Mouse (Mus musculus) urinary bladder, postnatal 4 days (tissue): ENCODE data around the gene Fam53b.
A peak's percentile ranks its signal among the peaks of the same experiment; 100 is the strongest.

Source experiments
- DNase-seq, 2 experiments: peaks; one replicate each; pipeline ENCODE4 v3.0.0; 2021 to 2022; ENCODE audit warnings: low spot score in 2 of 2

The Fam53b gene

DNA sequence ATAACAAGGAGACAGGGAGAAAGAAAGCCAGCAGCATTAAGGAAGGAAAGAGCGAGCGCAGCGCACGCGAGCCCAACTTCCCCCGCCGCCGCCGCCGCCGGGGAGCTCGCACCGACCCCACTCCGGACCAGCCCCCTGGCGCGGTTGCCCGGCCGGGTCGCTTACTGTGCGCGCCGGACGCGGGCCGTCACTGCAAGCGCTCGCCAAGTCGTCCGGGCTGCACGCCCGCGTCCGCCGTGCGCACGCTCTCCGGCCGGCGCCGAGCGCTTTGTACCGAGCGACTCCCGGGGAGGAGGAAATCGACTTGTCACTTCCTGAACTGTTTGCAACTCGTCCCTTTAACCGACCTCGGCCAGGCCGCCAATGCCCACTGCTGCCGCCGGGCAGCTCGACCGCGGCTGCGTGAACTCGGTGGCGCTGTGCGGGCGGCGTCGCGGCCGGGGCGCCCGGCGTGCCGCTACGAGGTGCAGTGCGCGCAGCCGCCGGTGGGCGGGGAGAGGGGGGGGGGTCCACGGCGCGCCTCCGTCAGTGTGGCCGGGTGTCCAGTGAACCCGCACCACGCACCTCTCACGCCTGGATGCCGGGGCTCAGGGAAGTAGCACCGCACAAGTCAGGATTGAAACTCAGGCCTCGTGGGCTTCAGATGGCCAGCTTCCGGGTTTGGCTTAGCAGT is at the start of gene Fam53b:
TSS of gene Fam53b (minus strand) at position 471 of the 673 bp plus-strand sequence.
- peak in 1 of 2 experiments; percentile 67 for DNase-seq

GRCm38 (mm10) chr7:132859042-132859958 is 45.6 kb upstream of the Fam53b start, which contains the start of gene Abraxas2:
Abraxas2 (plus strand) TSS chr7:132859225.
- peak; percentile 78 to 89 for DNase-seq

- DNase-seq: no peak
Observed at GRCm38 (mm10) chr7:132858043-132858608, 44.4 kb upstream of the Fam53b start.

DNA sequence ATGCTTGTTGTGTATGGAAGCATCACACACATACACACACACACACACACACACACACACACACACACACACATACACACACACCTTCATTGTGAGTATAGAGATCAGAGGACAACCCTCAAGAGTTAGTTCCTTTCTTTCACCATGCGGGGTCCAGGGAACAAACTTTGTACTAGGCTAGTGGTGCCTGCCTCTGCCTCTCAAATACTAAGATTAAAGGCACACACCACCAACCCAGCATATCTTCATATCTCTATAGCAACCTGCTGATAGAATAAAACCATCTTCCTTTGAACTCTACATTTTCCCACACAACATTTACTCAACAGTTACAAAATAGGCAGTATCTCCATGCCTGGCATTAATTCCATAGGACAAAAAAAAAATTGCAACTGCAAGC is 42.4 kb upstream of the Fam53b start:
- no peak for DNase-seq

GRCm38 (mm10) chr7:132853946-132854345 is 40.3 kb upstream of the Fam53b start:
- DNase-seq: no peak

DNA sequence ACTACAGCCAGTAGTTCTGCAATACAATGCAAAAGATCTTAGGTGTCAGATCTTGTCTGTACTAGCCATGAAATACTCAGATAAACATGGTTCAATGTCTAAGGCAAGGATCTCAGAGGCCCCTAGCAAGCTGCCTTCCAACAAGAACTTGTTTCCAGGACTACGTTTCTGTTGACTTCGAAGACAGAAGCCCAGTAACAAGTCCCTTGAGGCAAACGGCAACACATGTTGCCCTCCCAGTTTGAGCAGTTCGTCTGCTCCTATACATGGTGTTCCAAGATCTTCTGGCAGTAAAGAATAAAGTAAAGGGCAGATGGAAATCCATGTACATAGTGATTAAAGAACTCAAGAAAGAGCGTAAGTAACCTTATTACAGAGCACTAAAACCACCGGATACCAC is 39.7 kb upstream of the Fam53b start:
- no peak for DNase-seq

DNA sequence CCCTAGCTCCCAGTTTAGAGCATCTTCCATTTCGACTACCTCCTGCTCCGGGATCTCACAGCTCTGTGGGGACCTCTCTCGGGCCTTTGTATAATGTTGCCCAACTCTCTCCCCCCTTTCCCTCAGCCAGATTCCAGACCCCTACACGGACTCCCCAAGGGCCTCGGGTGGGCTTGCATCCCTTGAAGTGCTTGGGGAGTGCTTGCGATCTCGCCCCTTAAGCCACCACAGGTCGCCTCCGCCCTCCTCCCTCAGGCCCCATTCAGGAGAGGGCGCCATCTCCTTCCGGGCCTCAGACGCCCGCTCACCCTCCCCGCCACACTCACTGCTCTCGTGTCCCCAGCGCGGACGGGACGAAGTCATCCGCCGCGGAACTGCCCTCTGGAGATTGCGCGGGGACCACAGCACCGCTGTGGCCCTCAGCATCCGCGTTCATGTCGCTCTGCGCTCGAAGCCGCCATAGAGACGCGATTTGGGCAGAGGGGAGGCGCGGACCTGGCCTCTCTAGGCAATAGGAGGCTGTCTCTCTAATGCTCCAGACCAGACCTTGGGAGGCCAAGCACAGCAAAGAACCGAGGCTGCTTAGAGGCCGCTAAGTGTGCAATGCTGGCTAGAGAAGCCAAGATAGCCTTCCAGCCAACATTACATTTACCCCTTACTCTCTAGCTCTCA is 38.6 kb upstream of the Fam53b start, which contains the start of gene Eef1akmt2:
TSS of gene Eef1akmt2 (minus strand) at position 501 of the 672 bp plus-strand sequence.
- peak; percentile 78 to 79 for DNase-seq

GRCm38 (mm10) chr7:132843152-132843551 is 29.5 kb upstream of the Fam53b start:
- no peak for DNase-seq

- DNase-seq: no peak
Observed at GRCm38 (mm10) chr7:132842455-132842854, 28.8 kb upstream of the Fam53b start.

DNA sequence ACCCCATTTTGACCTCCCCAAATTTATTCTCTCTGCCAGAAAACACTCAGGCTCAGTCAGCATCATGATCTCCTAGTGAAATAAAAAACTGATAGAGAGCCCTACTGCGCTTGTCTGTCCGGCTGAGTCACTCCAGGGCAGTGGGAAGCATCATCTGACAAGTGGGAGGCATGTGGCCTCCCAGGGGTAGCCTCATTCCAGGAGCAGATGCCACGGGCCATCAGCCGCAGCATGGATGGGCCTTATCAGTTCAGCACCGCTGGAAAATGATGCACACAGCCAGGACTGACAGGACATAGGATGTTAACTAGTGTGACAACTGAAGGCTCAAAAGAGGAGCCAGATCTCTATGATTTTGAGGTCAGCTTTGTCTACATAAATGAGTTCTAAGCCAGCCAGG is 27.6 kb upstream of the Fam53b start:
- no peak for DNase-seq

- DNase-seq: no peak
Observed at GRCm38 (mm10) chr7:132830955-132831354, 17.3 kb upstream of the Fam53b start.

DNA sequence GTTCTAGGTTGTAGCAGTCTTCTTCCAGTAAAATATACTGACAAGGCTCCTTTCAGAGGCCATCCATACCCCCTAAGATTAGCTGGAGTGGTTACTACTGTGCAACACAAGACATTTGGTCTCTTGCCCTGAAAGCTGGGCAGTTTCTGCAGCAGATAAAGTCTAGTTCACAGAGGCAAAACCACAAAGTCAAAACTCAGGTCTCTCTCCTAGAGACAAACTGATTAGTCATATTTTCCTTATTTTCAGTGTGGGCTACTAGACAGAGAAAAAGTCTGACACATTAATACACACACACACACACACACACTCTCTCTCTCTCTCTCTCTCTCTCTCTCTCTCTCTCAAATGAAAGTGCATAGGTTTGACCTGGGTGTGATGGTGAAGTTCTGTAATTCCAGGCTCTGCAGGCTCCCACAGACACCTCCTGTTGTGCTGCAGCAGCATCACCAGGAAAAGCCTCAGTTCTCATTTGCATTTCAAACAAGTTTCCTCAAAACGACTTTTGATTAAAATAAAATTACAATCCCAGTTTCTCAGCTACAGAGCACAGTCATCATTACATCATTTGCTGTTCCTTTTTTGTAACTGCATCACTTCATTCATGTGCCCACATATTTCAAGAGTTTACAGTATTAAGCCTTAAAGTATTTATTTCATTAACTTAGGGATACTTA is 10.8 kb upstream of the Fam53b start:
- no peak for DNase-seq

DNA sequence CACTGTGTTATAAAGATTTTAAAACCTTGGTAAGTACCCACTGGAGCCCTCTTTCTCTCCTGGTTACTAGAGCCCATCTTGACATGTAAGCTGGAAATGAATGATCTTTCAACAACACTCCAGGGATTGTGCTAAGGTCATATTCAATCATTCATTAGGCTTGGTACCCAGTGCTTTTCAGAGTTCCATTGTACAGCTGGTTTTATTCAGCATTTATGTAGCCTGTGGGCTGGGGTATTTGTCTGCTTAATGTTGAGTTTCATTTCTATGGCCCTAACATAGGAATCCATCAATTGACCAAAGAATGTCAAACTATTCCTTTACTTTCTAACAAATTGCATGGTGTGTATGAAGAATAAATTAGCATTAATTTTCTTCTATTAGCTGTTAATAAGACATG is 10.1 kb upstream of the Fam53b start:
- no peak for DNase-seq

DNA sequence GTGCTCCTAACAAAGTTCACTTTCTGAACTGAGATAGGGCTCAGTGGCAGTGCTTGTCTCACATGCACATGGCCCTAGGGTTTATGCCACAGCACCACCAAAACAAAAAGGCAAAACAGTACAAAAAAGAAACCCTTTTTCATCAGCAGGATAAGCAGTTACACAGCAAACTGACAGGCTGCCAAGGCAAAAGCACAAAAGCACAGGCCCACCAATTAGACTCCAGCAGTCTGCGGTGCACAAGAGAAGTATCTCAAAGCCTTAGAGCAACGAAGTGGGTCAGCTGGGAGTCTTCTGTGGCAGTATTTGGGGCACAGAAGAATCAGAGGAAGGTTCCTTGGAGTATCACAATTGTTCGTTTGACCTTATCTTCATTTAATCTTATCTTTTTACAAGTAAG is 7.0 kb upstream of the Fam53b start:
- no peak for DNase-seq

- no peak for DNase-seq
Observed at GRCm38 (mm10) chr7:132817056-132817455, 3.4 kb upstream of the Fam53b start.

GRCm38 (mm10) chr7:132816528-132816927 is 2.8 kb upstream of the Fam53b start:
- DNase-seq: no peak

DNA sequence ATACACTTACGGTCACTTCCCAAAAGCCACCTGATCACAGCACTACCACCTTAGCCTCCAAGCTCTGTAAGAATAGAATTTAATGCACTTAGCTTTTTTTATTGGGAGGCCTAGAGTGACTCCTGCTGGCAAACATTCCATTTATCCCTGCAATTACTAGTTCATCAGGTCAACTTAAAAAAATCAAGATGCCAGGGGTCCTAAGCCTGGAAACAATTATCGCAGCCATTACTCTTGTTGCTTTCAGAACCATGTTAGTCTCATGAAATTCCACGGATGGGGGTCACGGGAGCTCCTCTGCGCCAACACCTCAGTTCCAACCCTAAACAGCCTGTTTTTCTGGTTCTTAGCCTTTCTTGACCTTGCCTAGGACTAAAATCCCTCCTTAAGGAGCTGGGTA is 1.4 kb upstream of the Fam53b start:
- DNase-seq: no peak

- DNase-seq: no peak
Observed at GRCm38 (mm10) chr7:132814089-132814450, 384 bp upstream of the Fam53b start.

DNA sequence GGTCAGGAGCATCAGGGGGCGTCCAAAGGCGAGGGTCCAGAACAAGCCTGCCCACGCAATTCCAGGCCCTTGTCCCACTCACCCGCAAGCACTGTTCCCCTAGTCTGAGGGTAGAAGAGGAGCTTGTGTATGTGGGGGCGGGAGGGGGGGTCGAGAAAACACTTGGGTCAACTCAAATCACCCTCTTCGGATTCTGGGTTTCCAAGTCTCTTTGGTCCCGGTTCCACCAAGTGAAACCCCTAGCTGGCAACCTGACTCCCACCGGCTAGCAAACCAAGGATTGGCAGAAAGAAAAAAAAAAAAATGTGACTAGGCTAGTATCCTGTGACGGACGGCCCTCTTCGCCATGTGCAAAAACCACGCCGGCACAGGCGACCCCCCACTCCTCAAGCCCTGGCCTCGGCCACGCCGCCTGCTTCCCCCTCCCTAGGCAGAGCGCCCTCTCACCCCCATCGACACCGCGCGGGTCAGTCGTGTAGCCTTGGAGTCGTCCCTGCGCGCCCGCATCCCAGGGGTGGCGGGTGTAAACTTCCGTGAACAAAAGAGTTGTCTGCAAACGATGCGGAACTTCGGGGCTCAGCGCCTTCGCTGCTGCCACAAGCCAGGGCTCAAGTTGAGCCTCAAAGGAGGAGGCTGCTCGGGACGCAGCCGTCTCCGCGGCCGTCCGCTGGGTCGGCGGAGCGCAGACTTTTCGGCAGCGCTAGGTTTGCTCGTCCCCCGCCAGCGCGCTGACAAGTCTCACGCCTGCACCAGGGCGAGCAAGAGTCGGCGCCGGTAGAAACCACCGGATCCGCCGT is 869 bp downstream of the Fam53b start:
- DNase-seq: peak in 1 of 2 experiments; percentile 52
